Mouse (Mus musculus) gastrocnemius, postnatal 14 days (tissue): ENCODE results near the gene Galnt18. TPM values are rescaled to one million over a fixed set of nuclear protein-coding genes. Genes with fewer than 3 reads are reported as not detected.
A peak's percentile ranks its signal among the peaks of the same experiment; 100 is the strongest.

Source experiments
- DNase-seq: peaks from one replicate; pipeline ENCODE4 v3.0.0; 2021; ENCODE audit warnings: mixed read lengths
- intact Hi-C: fragments of 180-260 bp; cut with DNase I; formaldehyde crosslinking; loops from one replicate; pipeline ENCODE4 v1.15.1; 2025; ENCODE audit warnings: low total_unique reads
- long read RNA-seq, 2 experiments: library from polyadenylated mRNA; stranded (forward); transcript quantifications; one replicate each; pipeline ENCODE4 v2.0.0; 2021
- total RNA-seq, 2 experiments: library from RNA; stranded (reverse); gene quantifications; 2 replicates each; pipeline ENCODE4 v1.2.3; 2021

Gene Galnt18
- 1 to 10 TPM; 8.3 to 8.8 TPM for total RNA-seq
- long read RNA-seq, experiment 1, transcript Galnt18-202 (11 exons, 2,530 nt), result major isoform, 15 of 20 reads
- long read RNA-seq, experiment 1, partial matches to known transcripts, result 4 of 20 reads
- long read RNA-seq, experiment 1, other reads (novel, unspliced or antisense), result 1 of 20 reads
- long read RNA-seq, experiment 2, transcript Galnt18-202 (11 exons, 2,530 nt), result major isoform, 14 of 18 reads
- long read RNA-seq, experiment 2, partial matches to known transcripts, result 1 of 18 reads
- long read RNA-seq, experiment 2, other reads (novel, unspliced or antisense), result 3 of 18 reads

GRCm38 (mm10) chr7:111779504-111780242, at the start of gene Galnt18:
Gene Galnt18 (minus strand): TSS chr7:111779977.
- DNase-seq, result peak; percentile 95
- intact Hi-C loops, result loop anchor here (5.0 kb wide), 1 partner anchor 188 kb away; no protein-coding TSS in a partner anchor

GRCm38 (mm10) chr7:111827337-111827736, 47.6 kb upstream of the Galnt18 start:
- intact Hi-C loops, result no loop called here
- peak; percentile 11 for DNase-seq

GRCm38 (mm10) chr7:111813093-111813492, 33.3 kb upstream of the Galnt18 start:
- no peak for DNase-seq
- intact Hi-C loops, result no loop called here

GRCm38 (mm10) chr7:111811036-111811435, 31.3 kb upstream of the Galnt18 start:
- intact Hi-C loops, result no loop called here
- DNase-seq, result no peak

GRCm38 (mm10) chr7:111809796-111810195, 30.0 kb upstream of the Galnt18 start:
- intact Hi-C loops, result no loop called here

GRCm38 (mm10) chr7:111806083-111806482, 26.3 kb upstream of the Galnt18 start:
- DNase-seq, result no peak
- intact Hi-C loops, result no loop called here

More at GRCm38 (mm10) chr7:111809796-111810195, 30.0 kb upstream of the Galnt18 start:
- DNase-seq, result no peak

- no peak for DNase-seq
- intact Hi-C loops, result no loop called here
Measured at GRCm38 (mm10) chr7:111804646-111805045, 24.9 kb upstream of the Galnt18 start.

- intact Hi-C loops, result no loop called here
- no peak for DNase-seq
Measured at GRCm38 (mm10) chr7:111800785-111801184, 21.0 kb upstream of the Galnt18 start.

GRCm38 (mm10) chr7:111800120-111800519, 20.3 kb upstream of the Galnt18 start:
- no peak for DNase-seq
- intact Hi-C loops, result no loop called here

GRCm38 (mm10) chr7:111799021-111799420, 19.2 kb upstream of the Galnt18 start:
- no peak for DNase-seq
- intact Hi-C loops, result no loop called here

GRCm38 (mm10) chr7:111797337-111798010, 17.7 kb upstream of the Galnt18 start:
- intact Hi-C loops, result no loop called here
- DNase-seq, result no peak

GRCm38 (mm10) chr7:111795059-111795458, 15.3 kb upstream of the Galnt18 start:
- intact Hi-C loops, result no loop called here
- no peak for DNase-seq

- intact Hi-C loops, result no loop called here
Measured at GRCm38 (mm10) chr7:111792154-111792553, 12.4 kb upstream of the Galnt18 start.

GRCm38 (mm10) chr7:111791347-111791746, 11.6 kb upstream of the Galnt18 start:
- no peak for DNase-seq
- intact Hi-C loops, result no loop called here

More at GRCm38 (mm10) chr7:111792154-111792553, 12.4 kb upstream of the Galnt18 start:
- DNase-seq, result no peak

GRCm38 (mm10) chr7:111787921-111788320, 8.1 kb upstream of the Galnt18 start:
- no peak for DNase-seq
- intact Hi-C loops, result no loop called here

GRCm38 (mm10) chr7:111785478-111785877, 5.7 kb upstream of the Galnt18 start:
- DNase-seq, result no peak
- intact Hi-C loops, result no loop called here

- intact Hi-C loops, result loop anchor here (5.0 kb wide), 1 partner anchor 185 kb away; no protein-coding TSS in a partner anchor
Measured at GRCm38 (mm10) chr7:111782126-111782525, 2.3 kb upstream of the Galnt18 start.

GRCm38 (mm10) chr7:111781316-111781715, 1.5 kb upstream of the Galnt18 start:
- intact Hi-C loops, result loop anchor here (5.0 kb wide), 1 partner anchor 186 kb away; no protein-coding TSS in a partner anchor
- no peak for DNase-seq

More at GRCm38 (mm10) chr7:111782126-111782525, 2.3 kb upstream of the Galnt18 start:
- DNase-seq, result peak; percentile 69

GRCm38 (mm10) chr7:111778789-111779503, 831 bp downstream of the Galnt18 start:
- DNase-seq, result no peak
- intact Hi-C loops, result no loop called here
